Mouse (Mus musculus) MEL (cell line): ENCODE measurements around the gene Gm4491.

Experiments
- CTCF ChIP-seq, 3 experiments: IDR thresholded peaks in 2 of 3; conservative IDR thresholded peaks in 1 of 3; 2 replicates each; pipeline ENCODE4 v1.5.1; 2011 to 2012; ENCODE audit warnings: low read length in 3 of 3, low read depth in 2 of 3, mild to moderate bottlenecking in 2 of 3, improper control_type of control experiment in 1 of 3, inconsistent platforms in 1 of 3, mixed read lengths in 1 of 3, moderate library complexity in 1 of 3; ENCODE audit not compliant: control insufficient read depth in 1 of 3, insufficient read depth in 1 of 3, poor library complexity in 1 of 3, severe bottlenecking in 1 of 3
- ELF1 ChIP-seq: IDR thresholded peaks from 2 replicates; pipeline ENCODE4 v1.6.1; 2014; ENCODE audit warnings: low read depth, mild to moderate bottlenecking, inconsistent platforms, low read length, improper control_type of control experiment, moderate library complexity
- ETS1 ChIP-seq: IDR thresholded peaks from 2 replicates; pipeline ENCODE4 v1.6.1; 2012; ENCODE audit warnings: low read depth, mild to moderate bottlenecking, inconsistent platforms, low read length, improper control_type of control experiment, moderate library complexity
- JUND ChIP-seq: IDR thresholded peaks from 2 replicates; pipeline ENCODE4 v1.6.1; 2011; ENCODE audit warnings: low read depth, mild to moderate bottlenecking, improper control_type of control experiment, low read length
- POLR2A ChIP-seq, 2 experiments: IDR thresholded peaks; 2 replicates each; pipeline ENCODE4 v1.6.1; 2011 to 2012; ENCODE audit warnings: low read length in 2 of 2, mild to moderate bottlenecking in 2 of 2, control low read depth in 1 of 2, improper control_type of control experiment in 1 of 2, low read depth in 1 of 2, moderate library complexity in 1 of 2; ENCODE audit not compliant: control insufficient read depth in 1 of 2, insufficient read depth in 1 of 2, poor library complexity in 1 of 2
- RAD21 ChIP-seq: IDR thresholded peaks from 2 replicates; pipeline ENCODE4 v1.6.1; 2011; ENCODE audit warnings: mild to moderate bottlenecking, low read depth, low read length, improper control_type of control experiment
- ZMIZ1 ChIP-seq: IDR thresholded peaks from 2 replicates; pipeline ENCODE4 v1.6.1; 2012; ENCODE audit warnings: low read depth, mild to moderate bottlenecking, inconsistent platforms, low read length, improper control_type of control experiment, moderate library complexity

DNA sequence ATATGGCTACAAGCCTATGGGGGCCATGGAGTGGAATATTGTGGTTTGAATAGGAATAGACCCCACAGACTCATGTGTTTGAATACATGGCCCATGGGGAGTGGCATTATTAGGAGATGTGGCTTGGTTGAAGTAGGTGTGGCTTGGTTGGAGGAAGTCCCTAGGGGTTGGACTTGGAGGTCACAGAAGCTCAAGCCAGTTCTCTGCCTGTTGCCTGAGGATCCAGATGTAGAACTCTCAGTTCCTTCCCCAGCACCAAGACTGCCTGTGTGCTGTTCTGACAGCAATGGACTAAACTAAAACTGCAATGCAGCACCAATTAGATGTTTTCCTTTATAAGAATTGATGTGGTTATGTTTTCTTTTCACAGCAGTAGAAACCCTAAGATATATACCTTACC, 49.6 kb downstream of the Gm4491 start:
- TF ChIP-seq POLR2A (IDR thresholded peaks at IDR 0.05; ENCODE audit: control insufficient read depth in 1 of 2, insufficient read depth in 1 of 2, low read depth in 1 of 2, low read length in 2 of 2, poor library complexity in 1 of 2) (no peak), CTCF (IDR thresholded peaks at IDR 0.05 in 2 of 3, conservative IDR thresholded peaks at IDR 0.05 in 1 of 3; ENCODE audit: control insufficient read depth in 1 of 3, insufficient read depth in 1 of 3, low read depth in 2 of 3, low read length in 3 of 3, poor library complexity in 1 of 3, severe bottlenecking in 1 of 3) (no peak), RAD21 (no peak), ZMIZ1 (no peak), ETS1 (no peak), ELF1 (no peak), JUND (no peak)
